ENCODE assay signal across 9 mouse cellular contexts in the genomic region with DNA sequence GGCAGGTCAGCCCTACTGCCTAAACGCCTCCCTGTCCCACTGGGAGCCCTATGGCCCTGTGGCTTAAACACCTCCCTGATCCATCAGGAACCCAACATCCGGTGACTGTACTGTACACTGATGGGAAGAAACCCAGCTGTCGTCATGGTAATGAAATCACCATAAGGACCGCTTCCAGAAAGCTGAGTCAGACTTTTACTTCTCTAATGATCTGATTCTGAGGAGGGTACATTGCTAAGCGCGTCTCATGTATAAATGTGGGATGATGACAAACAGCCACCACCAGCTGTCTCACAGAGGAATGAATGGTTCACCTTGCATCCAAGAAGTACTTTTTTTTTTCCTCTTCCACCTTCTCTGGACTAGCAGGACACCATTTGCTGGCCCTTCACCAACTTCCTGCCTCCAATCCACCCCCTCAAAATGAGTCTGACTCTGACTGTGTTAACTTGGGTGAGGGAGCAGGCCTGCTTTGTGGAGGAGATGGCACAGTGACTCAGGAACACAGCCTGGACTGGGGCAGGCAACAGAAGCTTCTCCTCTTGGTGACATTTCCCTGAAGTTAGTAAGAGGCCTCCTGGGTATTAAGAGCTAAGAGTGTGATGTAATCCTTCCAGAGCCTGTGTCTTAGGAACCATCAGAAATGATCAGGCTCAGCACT. TPM values are rescaled to one million over a fixed set of nuclear protein-coding genes. Genes with fewer than 3 reads are reported as not detected.
DNase-seq lines count a peak whose midpoint lies in the region; ATAC-seq and TF ChIP-seq lines count a peak whose summit lies in the region.
"Had no signal": no experiment of that assay in that cellular context is flagged by ENCODE, and none has a peak within 500 bp of the region (broad histone marks: within the 10 kb centered on the region; RNA-seq: fewer than 3 reads in every experiment).

No protein-coding gene starts in this region.

- H3K4me2 ChIP-seq in embryonic facial prominence, embryonic 13.5 days, result no peak overlapping the region
- 0 out of 2 replicates have a peak overlapping the region, but pooled peaks have one; percentile 2 for H3K4me2 ChIP-seq in liver, embryonic 11.5 days

- H3K9me3 ChIP-seq in E14TG2a.4 (ENCODE audit: low read length), result no peaks in the 10 kb centered on the region
- no peaks in the 10 kb centered on the region for H3K9me3 ChIP-seq in embryonic facial prominence, embryonic 13.5 days
- no peaks in the 10 kb centered on the region for H3K9me3 ChIP-seq in liver, embryonic 11.5 days (ENCODE audit: control insufficient read depth, low read length)

- H3K4me1 ChIP-seq in E14TG2a.4 (replicated peaks; ENCODE audit: low read depth, low read length), result peaks cover 98% of the 10 kb centered on the region
- H3K4me1 ChIP-seq in embryonic facial prominence, embryonic 13.5 days, result peaks cover 96% of the 10 kb centered on the region
- H3K4me1 ChIP-seq in liver, embryonic 11.5 days (replicated peaks; ENCODE audit: control insufficient read depth, insufficient read depth, low read length), result peaks cover 77% of the 10 kb centered on the region

- H3K36me3 ChIP-seq in E14TG2a.4 (ENCODE audit: insufficient read depth, low read length), result peaks cover 76% of the 10 kb centered on the region
- H3K36me3 ChIP-seq in embryonic facial prominence, embryonic 13.5 days, result peaks cover 16% of the 10 kb centered on the region
- peaks cover 8% of the 10 kb centered on the region; the same call in 1 of the 2 replicates for H3K36me3 ChIP-seq in liver, embryonic 11.5 days (ENCODE audit: control insufficient read depth, insufficient read depth, low read length)

- intact Hi-C loops in heart, postnatal 25 days (cut with DNase I), result no loop called here

- no peak for TF ChIP-seq CTCF in E14TG2a.4 (conservative IDR thresholded peaks at IDR 0.05; ENCODE audit: low read length)

- H3K27me3 ChIP-seq in E14TG2a.4 (ENCODE audit: insufficient read depth, low read length), result no peaks in the 10 kb centered on the region
- H3K27me3 ChIP-seq in embryonic facial prominence, embryonic 13.5 days, result no peaks in the 10 kb centered on the region
- no peaks in the 10 kb centered on the region for H3K27me3 ChIP-seq in liver, embryonic 11.5 days (replicated peaks; ENCODE audit: control insufficient read depth, insufficient read depth, low read length)

- peak; percentile 86 for DNase-seq in gastrocnemius, adult 18-20 months (ENCODE audit: low spot score)
- no peak for DNase-seq in gastrocnemius, postnatal 10 days
- peak; percentile 67 for DNase-seq in heart, postnatal 25 days (ENCODE audit: low spot score)
- DNase-seq in liver, embryonic 11.5 days (ENCODE audit: low spot score), result no peak
- DNase-seq in right cerebral cortex, postnatal 10 days (ENCODE audit: low spot score in 2 of 2), result peak; percentile 57 to 74
- DNase-seq in urinary bladder, postnatal 4 days (ENCODE audit: low spot score in 2 of 2), result no peak

- no peak overlapping the region for H3K9ac ChIP-seq in embryonic facial prominence, embryonic 13.5 days
- H3K9ac ChIP-seq in liver, embryonic 11.5 days (ENCODE audit: low read depth, low read length), result no peak overlapping the region
- H3K9ac ChIP-seq: liver, embryonic 14.5 days had no signal

- WGBS in embryonic facial prominence, embryonic 13.5 days, result 69% methylated on average over 6 of the region's 6 CpGs
- WGBS in liver, embryonic 11.5 days, result 77% methylated on average over 6 of the region's 6 CpGs

- H3K4me3 ChIP-seq in E14TG2a.4 (replicated peaks; ENCODE audit: low read length), result peak overlapping the region; percentile 80; the same call in 1 of the 2 replicates
- H3K4me3 ChIP-seq in embryonic facial prominence, embryonic 13.5 days, result no peak overlapping the region
- no peak overlapping the region for H3K4me3 ChIP-seq in liver, embryonic 11.5 days (ENCODE audit: low read depth, low read length)

- ATAC-seq in embryonic facial prominence, embryonic 13.5 days (ENCODE audit: insufficient number of reproducible peaks, insufficient read depth, low FRiP score, low TSS enrichment, low read depth), result no peak
- no peak for ATAC-seq in liver, embryonic 11.5 days (replicated peaks; ENCODE audit: low FRiP score)

- 0 out of 2 replicates have a peak overlapping the region, but pooled peaks have one; percentile 28 for H3K27ac ChIP-seq in embryonic facial prominence, embryonic 13.5 days
- H3K27ac ChIP-seq in liver, embryonic 11.5 days (ENCODE audit: low read depth, low read length), result peak overlapping the region; percentile 46
- H3K27ac ChIP-seq: liver, embryonic 14.5 days had no signal

RNA-seq across cellular contexts. Expression of gene Zmynd8, which starts 43.0 kb away (rescaled TPM):
- total RNA-seq in gastrocnemius, adult 18-20 months (2021), result 10 to 100 TPM; 16.4 to 17.2 TPM
- total RNA-seq in gastrocnemius, postnatal 10 days (2021), result 10 to 100 TPM; 29.6 to 30.4 TPM
- polyA plus RNA-seq in embryonic facial prominence, embryonic 13.5 days (2015; fragmentation: Nextera tagmentation; extraction: Ambion mirVana), result 61.4 and 62.3 TPM in 2 replicates
- 10 to 100 TPM; 44.5 to 48.7 TPM for total RNA-seq in heart, postnatal 25 days (2021)
- 49.1 and 55.8 TPM in 2 replicates for polyA plus RNA-seq in liver, embryonic 11.5 days (2014; fragmentation: Nextera tagmentation; extraction: Ambion mirVana)

Comparison
In these comparisons a context has a peak if more than half of its experiments do, and no peak if none do; other contexts are left out.
1. DNase-seq: peak in gastrocnemius, adult 18-20 months (single experiment), heart, postnatal 25 days (single experiment) and right cerebral cortex, postnatal 10 days (2 of 2); none in gastrocnemius, postnatal 10 days (single experiment), liver, embryonic 11.5 days (single experiment) and urinary bladder, postnatal 4 days (0 of 2).